Mouse (Mus musculus) megakaryocyte-erythroid progenitor cell, adult 5-6 weeks (primary cell): ENCODE results near the gene Apoh. TPM values are rescaled to one million over a fixed set of nuclear protein-coding genes. Genes with fewer than 3 reads are reported as not detected.
A peak's percentile ranks its signal among the peaks of the same experiment; 100 is the strongest.

Experiments used
- ATAC-seq: replicated peaks from 2 replicates; pipeline ENCODE4 v1.8.0; 2016; ENCODE audit warnings: mild to moderate bottlenecking, inconsistent platforms; ENCODE audit not compliant: severe bottlenecking, poor library complexity, low FRiP score, low TSS enrichment
- total RNA-seq, 2 experiments: library from RNA; stranded (forward) in 1 of 2; stranded (reverse) in 1 of 2; fragments of 200-1000, 215-1000 nt in 1 of 2; fragments of >200 nt in 1 of 2; fragmentation: Nextera tagmentation in 1 of 2; gene quantifications; 2 replicates each; pipeline ENCODE4 v1.2.3; 2014 to 2017

Apoh gene
- total RNA-seq, 2 experiments from 2014 or later, result not detected

- no peak for ATAC-seq
These were observed 17.2 kb upstream of the Apoh start for GRCm38 (mm10) chr11:108325943-108326342.

- ATAC-seq, result no peak
These were observed 12.3 kb upstream of the Apoh start for GRCm38 (mm10) chr11:108330818-108331217.

GRCm38 (mm10) chr11:108333006-108333405, 10.1 kb upstream of the Apoh start:
- no peak for ATAC-seq

- no peak for ATAC-seq
These were observed 9.4 kb upstream of the Apoh start for GRCm38 (mm10) chr11:108333583-108334379.

GRCm38 (mm10) chr11:108334658-108335057, 8.5 kb upstream of the Apoh start:
- ATAC-seq, result no peak

GRCm38 (mm10) chr11:108335536-108335935, 7.6 kb upstream of the Apoh start:
- no peak for ATAC-seq

GRCm38 (mm10) chr11:108336445-108336844, 6.7 kb upstream of the Apoh start:
- no peak for ATAC-seq

- ATAC-seq, result no peak
These were observed 2.9 kb upstream of the Apoh start for GRCm38 (mm10) chr11:108340293-108340692.

- ATAC-seq, result peak; percentile 44; the same call in 1 of the 2 replicates
These were observed 1.4 kb upstream of the Apoh start for GRCm38 (mm10) chr11:108341783-108342182.

- peak; percentile 70 for ATAC-seq
These were observed 772 bp downstream of the Apoh start, which contains the start of gene Prkca for GRCm38 (mm10) chr11:108343789-108344462. Gene Prkca, minus strand, starts transcription at chr11:108343928.

GRCm38 (mm10) chr11:108344759-108345158, 1.6 kb downstream of the Apoh start:
- ATAC-seq, result no peak

GRCm38 (mm10) chr11:108345321-108345720, 2.2 kb downstream of the Apoh start:
- ATAC-seq, result no peak

- ATAC-seq, result no peak
These were observed 7.6 kb downstream of the Apoh start for GRCm38 (mm10) chr11:108350799-108351198.

GRCm38 (mm10) chr11:108352842-108353388, 9.8 kb downstream of the Apoh start:
- no peak for ATAC-seq

- ATAC-seq, result no peak
These were observed 12.9 kb downstream of the Apoh start for GRCm38 (mm10) chr11:108356020-108356419.

GRCm38 (mm10) chr11:108358911-108359310, 15.8 kb downstream of the Apoh start:
- no peak for ATAC-seq

GRCm38 (mm10) chr11:108360983-108361382, 17.8 kb downstream of the Apoh start:
- 0 out of 2 replicates have a peak, but pooled peaks have one; percentile 28 for ATAC-seq

- ATAC-seq, result no peak
These were observed 19.8 kb downstream of the Apoh start for GRCm38 (mm10) chr11:108362965-108363364.

GRCm38 (mm10) chr11:108363991-108364390, 20.8 kb downstream of the Apoh start:
- no peak for ATAC-seq

- no peak for ATAC-seq
These were observed 21.9 kb downstream of the Apoh start for GRCm38 (mm10) chr11:108364945-108365589.
